Mouse (Mus musculus) stomach, embryonic 14.5 days (tissue): Measurements from ENCODE around the gene Nkx1-1. TPM values are rescaled to one million over a fixed set of nuclear protein-coding genes. Genes with fewer than 3 reads are reported as not detected.
A peak's percentile ranks its signal among the peaks of the same experiment; 100 is the strongest.

Experiments
- ATAC-seq: fragments of 200-750 bp; cut with Nextera tagmentation; 2 replicates; pipeline ENCODE4 v1.8.0; 2017; ENCODE audit warnings: low read depth, moderate TSS enrichment; ENCODE audit not compliant: insufficient number of reproducible peaks, insufficient read depth, low FRiP score
- H3K27ac ChIP-seq: fragments of 300-500 bp; sonication (generic); 2 replicates; pipeline ENCODE4 v1.5.1; 2014; ENCODE audit warnings: mild to moderate bottlenecking, low read length, moderate library complexity, mixed read lengths
- H3K27me3 ChIP-seq: fragments of 300-500 bp; sonication (generic); 2 replicates; pipeline ENCODE4 v1.6.1; 2014; ENCODE audit warnings: low read length, control low read depth, mixed read lengths; ENCODE audit not compliant: control insufficient read depth, insufficient read depth
- H3K36me3 ChIP-seq: fragments of 300-500 bp; sonication (generic); 2 replicates; pipeline ENCODE4 v1.6.1; 2014; ENCODE audit warnings: mild to moderate bottlenecking, control low read depth, low read length, moderate library complexity, mixed read lengths; ENCODE audit not compliant: control insufficient read depth, insufficient read depth
- H3K4me1 ChIP-seq: fragments of 300-500 bp; sonication (generic); 2 replicates; pipeline ENCODE4 v1.6.1; 2014; ENCODE audit warnings: low read length, control low read depth, mixed read lengths; ENCODE audit not compliant: control insufficient read depth, insufficient read depth
- H3K4me2 ChIP-seq: fragments of 300-500 bp; sonication (generic); replicated peaks from 2 replicates; pipeline ENCODE4 v1.6.1; 2014; ENCODE audit warnings: low read depth, low read length, control low read depth
- H3K4me3 ChIP-seq: fragments of 300-500 bp; sonication (generic); 2 replicates; pipeline ENCODE4 v1.5.1; 2014; ENCODE audit warnings: low read depth, low read length, control low read depth
- H3K9ac ChIP-seq: fragments of 300-500 bp; sonication (generic); replicated peaks from 2 replicates; pipeline ENCODE4 v1.6.1; 2014; ENCODE audit warnings: low read depth, mild to moderate bottlenecking, control low read depth, low read length, moderate library complexity, mixed read lengths
- H3K9me3 ChIP-seq: fragments of 300-500 bp; sonication (generic); 2 replicates; pipeline ENCODE4 v1.6.1; 2016; ENCODE audit warnings: low read depth, low read length, control low read depth; ENCODE audit not compliant: control insufficient read depth
- WGBS: fragments of 180-500 bp; shearing (Covaris S2); extraction: QIAGEN DNeasy Blood & Tissue Kit; methylation state at CpG from one replicate; pipeline ENCODE4 v1.1.7; 2014; 5-methylcytosine and 5-hydroxymethylcytosine counted together
- polyA plus RNA-seq: library from polyadenylated mRNA; unstranded; fragments of >200 nt; fragmentation: Nextera tagmentation; extraction: Ambion mirVana; gene quantifications from 2 replicates; pipeline ENCODE4 v1.2.1, GENCODE M21; 2014

Gene Nkx1-1
- polyA plus RNA-seq, 1 experiment from 2014 or later, result not detected

DNA sequence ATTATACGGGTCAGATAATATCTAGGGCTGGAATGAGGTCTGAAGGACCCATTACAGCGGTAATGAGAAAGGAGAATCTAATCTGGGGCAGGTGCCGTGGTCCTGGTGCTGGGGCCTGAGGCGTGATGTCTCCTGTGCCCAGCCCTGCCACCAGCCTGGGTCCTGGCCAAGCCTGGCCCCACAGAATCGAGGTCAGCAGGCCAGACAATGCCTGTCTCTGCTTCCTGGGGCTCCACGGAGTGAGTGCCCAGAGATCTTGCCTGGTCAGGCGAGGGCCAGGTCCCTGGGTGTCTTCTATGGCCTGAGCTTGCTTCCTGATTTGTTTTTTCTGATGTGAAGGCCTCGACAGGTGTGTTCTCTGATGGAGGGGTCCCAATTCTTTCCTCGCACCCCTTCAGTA is 10.0 kb upstream of the Nkx1-1 start:
- peaks cover 13% of the 10 kb centered on the region for H3K27me3 ChIP-seq
- H3K4me3 ChIP-seq, result no peak overlapping the region
- H3K27ac ChIP-seq, result no peak overlapping the region
- H3K4me2 ChIP-seq, result no peak overlapping the region
- 59% methylated on average over 9 of the region's 9 CpGs for WGBS
- no peaks in the 10 kb centered on the region for H3K36me3 ChIP-seq
- H3K9me3 ChIP-seq, result no peaks in the 10 kb centered on the region
- 0 out of 2 replicates have a peak, but pooled peaks cover 3% of the 10 kb centered on the region for H3K4me1 ChIP-seq
- H3K9ac ChIP-seq, result no peak overlapping the region
- no peak for ATAC-seq

DNA sequence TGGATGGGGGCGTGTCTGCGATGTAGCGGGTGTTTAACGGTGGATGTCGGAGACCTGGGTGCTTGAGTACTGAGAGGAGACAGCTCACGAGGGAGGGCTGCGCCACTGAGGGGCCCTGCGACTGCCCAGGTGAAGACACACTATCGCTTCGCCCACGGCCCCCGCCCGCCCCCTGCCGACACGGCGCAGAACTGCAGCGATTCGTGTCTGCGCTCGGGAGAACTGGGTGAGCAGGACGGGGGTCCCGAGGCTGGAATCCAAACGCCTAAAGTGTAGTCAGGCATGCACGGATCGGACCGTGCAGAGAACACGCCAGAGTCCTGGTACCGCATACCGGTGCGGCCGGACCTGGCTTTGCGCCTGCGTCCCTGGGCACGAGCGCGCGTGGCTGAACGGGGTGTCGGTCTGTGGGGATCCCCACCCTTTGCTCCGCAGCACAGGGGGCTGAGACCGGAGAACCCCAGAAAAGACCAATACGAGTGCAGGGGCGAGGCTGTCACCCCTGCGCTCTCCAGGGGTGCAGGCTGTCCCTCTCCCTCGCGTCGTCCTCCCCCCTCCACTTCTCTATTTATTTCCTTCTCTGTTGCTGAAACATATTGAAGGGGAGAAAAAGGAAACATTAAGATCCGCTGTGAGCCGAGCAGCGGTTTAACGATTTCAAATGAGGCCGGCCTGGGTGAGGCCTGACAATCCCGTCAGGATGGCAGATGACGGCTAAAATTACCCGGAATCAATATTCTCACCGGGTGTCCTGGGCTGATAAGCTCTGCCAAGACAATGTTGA is 9.3 kb upstream of the Nkx1-1 start:
- H3K9me3 ChIP-seq, result no peaks in the 10 kb centered on the region
- H3K36me3 ChIP-seq, result no peaks in the 10 kb centered on the region
- ATAC-seq, result no peak
- no peak overlapping the region for H3K27ac ChIP-seq
- no peak overlapping the region for H3K9ac ChIP-seq
- peak overlapping the region; percentile 24 for H3K4me3 ChIP-seq
- WGBS, result 6% methylated on average over 55 of the region's 56 CpGs
- peaks cover 13% of the 10 kb centered on the region for H3K27me3 ChIP-seq
- peak overlapping the region; percentile 35 for H3K4me2 ChIP-seq
- 0 out of 2 replicates have a peak, but pooled peaks cover 3% of the 10 kb centered on the region for H3K4me1 ChIP-seq

- H3K27ac ChIP-seq, result no peak overlapping the region
- 2% methylated on average over 23 of the region's 23 CpGs for WGBS
- ATAC-seq, result peak; percentile 85
- H3K36me3 ChIP-seq, result no peaks in the 10 kb centered on the region
- H3K4me1 ChIP-seq, result peaks cover 11% of the 10 kb centered on the region
- no peak overlapping the region for H3K4me3 ChIP-seq
- no peak overlapping the region for H3K4me2 ChIP-seq
- H3K27me3 ChIP-seq, result peaks cover 56% of the 10 kb centered on the region
- no peaks in the 10 kb centered on the region for H3K9me3 ChIP-seq
- H3K9ac ChIP-seq, result no peak overlapping the region
Measured at GRCm38 (mm10) chr5:33438214-33438613, 4.4 kb upstream of the Nkx1-1 start.

DNA sequence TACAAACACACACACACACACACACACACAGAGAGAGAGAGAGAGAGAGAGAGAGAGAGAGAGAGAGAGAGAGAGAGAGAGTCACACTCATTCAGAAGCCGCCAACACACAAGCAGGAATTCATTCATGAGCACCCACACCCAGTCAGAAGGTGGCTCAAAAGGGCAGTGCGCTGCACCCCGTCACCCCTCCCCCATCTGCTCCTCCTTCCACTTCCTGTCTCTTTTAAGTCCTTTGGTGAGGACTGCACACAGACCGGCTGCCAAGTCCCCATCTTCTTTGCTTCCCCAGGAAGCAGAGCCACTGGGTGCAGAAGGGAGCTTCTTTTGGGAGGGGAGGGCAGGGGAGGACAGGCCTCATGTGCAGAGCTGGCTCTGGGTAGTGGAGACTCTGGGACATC is 2.2 kb upstream of the Nkx1-1 start:
- Histone ChIP-seq H3K9me3 (no peaks in the 10 kb centered on the region), H3K4me2 (no peak overlapping the region), H3K36me3 (no peaks in the 10 kb centered on the region), H3K4me1 (peaks cover 14% of the 10 kb centered on the region), H3K27ac (no peak overlapping the region), H3K4me3 (no peak overlapping the region), H3K27me3 (peaks cover 67% of the 10 kb centered on the region), H3K9ac (no peak overlapping the region)
- no peak for ATAC-seq
- 0% methylated on average over 4 of the region's 4 CpGs for WGBS

- no peak overlapping the region for H3K9ac ChIP-seq
- H3K9me3 ChIP-seq, result no peaks in the 10 kb centered on the region
- peaks cover 75% of the 10 kb centered on the region for H3K27me3 ChIP-seq
- no peak overlapping the region for H3K4me2 ChIP-seq
- H3K27ac ChIP-seq, result no peak overlapping the region
- no peaks in the 10 kb centered on the region for H3K36me3 ChIP-seq
- peak overlapping the region; percentile 22; the same call in 1 of the 2 replicates for H3K4me3 ChIP-seq
- no peak for ATAC-seq
- H3K4me1 ChIP-seq, result peaks cover 14% of the 10 kb centered on the region
- 1% methylated on average over 26 of the region's 26 CpGs for WGBS
Measured at GRCm38 (mm10) chr5:33435151-33435550, 1.4 kb upstream of the Nkx1-1 start.

DNA sequence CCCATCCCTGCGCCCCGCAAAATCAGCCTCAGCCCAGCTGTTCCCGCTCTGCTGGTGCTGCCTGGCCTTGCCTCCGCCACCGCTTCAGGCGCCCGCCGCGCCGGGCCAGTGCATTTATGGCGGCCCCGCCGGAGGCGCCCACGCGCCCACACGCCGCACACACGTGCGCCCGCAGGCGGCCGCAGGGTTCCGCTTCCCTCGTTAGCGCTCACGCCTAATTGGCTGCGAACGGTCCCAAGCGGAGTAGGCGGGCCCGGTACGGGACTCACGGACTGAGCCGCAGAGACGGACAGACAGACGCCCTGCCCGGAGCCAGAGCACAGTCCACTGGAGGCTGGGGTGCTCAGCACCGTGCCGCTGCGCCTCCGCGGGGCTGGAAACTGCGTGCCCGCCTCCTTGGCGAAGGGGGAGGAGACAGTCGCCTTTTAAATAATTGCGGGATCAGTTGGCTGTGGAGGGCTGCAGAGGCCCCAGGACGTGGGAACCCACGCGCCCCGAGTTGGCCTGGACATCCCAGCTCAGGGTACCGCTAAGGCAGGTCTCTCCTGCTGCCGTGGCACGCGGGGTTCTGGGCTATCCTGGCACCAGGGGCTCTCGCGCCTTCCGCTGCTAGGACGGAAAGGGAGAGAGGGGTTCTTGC is 485 bp upstream of the Nkx1-1 start:
- H3K4me1 ChIP-seq, result peaks cover 14% of the 10 kb centered on the region
- WGBS, result under 1% methylated on average over 52 of the region's 60 CpGs
- H3K36me3 ChIP-seq, result no peaks in the 10 kb centered on the region
- H3K9me3 ChIP-seq, result no peaks in the 10 kb centered on the region
- ATAC-seq, result no peak
- H3K4me2 ChIP-seq, result 0 out of 2 replicates have a peak overlapping the region, but pooled peaks have one; percentile 22
- H3K27me3 ChIP-seq, result peaks cover 84% of the 10 kb centered on the region
- H3K4me3 ChIP-seq, result peak overlapping the region; percentile 22
- H3K27ac ChIP-seq, result no peak overlapping the region
- H3K9ac ChIP-seq, result no peak overlapping the region

DNA sequence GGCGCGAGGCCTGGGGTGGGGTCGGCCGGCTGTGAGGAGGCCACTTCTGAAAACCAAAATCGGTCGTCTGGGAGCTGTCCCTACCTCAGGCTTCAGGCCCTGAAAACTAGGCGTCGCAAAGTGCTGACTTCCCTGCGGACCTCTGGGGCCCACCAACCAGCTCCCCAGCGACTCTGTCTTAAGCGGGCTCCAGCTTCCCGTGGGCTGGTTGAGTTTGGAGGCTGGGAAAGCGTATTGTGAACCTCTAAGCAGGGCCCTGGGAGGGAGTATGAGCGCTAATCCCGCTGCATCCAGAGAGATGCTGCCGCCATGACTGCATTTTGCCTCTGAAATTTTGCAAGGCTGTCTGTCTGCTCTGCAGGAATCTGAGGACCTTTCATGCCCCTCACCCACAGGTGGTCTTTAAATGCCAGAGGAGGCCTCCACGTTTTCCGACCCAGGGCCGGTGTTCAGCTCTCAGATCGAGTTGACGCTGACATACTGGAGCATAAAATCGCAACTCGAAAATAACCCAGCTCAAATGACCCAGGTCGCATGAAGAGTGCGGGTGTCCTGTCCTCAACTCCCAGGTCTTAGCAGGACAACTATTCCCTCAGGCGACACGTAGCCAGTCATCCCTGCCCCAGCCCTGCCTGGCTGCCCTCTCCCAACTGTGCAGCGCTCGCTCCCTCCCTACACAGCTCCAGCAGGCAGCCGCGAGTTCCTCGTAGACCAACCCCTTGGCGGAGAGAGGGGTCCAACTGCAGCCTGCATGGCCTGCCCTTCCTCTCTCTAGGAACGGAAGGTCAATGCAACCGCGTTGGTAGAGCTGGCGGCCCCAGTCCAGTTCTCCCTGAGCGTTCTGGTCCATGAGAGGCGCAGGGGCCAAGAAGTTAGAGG is 1.5 kb downstream of the Nkx1-1 start:
- H3K27me3 ChIP-seq, result peaks cover 92% of the 10 kb centered on the region
- H3K36me3 ChIP-seq, result no peaks in the 10 kb centered on the region
- no peak overlapping the region for H3K4me3 ChIP-seq
- H3K9me3 ChIP-seq, result no peaks in the 10 kb centered on the region
- no peak overlapping the region for H3K4me2 ChIP-seq
- H3K4me1 ChIP-seq, result peaks cover 14% of the 10 kb centered on the region
- H3K27ac ChIP-seq, result no peak overlapping the region
- WGBS, result 2% methylated on average over 39 of the region's 39 CpGs
- no peak for ATAC-seq
- H3K9ac ChIP-seq, result no peak overlapping the region
